Mouse (Mus musculus) lung, postnatal 0 days (tissue): ENCODE results near the gene Ccsap. TPM values are rescaled to one million over a fixed set of nuclear protein-coding genes. Genes with fewer than 3 reads are reported as not detected.

Experiments used
- ATAC-seq: fragments of 200-750 bp; cut with Nextera tagmentation; 2 replicates; pipeline ENCODE4 v1.8.0; 2017; ENCODE audit warnings: moderate library complexity
- DNase-seq: peaks from one replicate; pipeline ENCODE4 v3.0.0-alpha.2; 2016; ENCODE audit warnings: low spot score
- H3K27ac ChIP-seq: fragments of 300-500 bp; sonication (generic); 2 replicates; pipeline ENCODE4 v1.5.1; 2014; ENCODE audit warnings: antibody characterized with exemption, mild to moderate bottlenecking, low read length, mixed read lengths
- H3K27me3 ChIP-seq: fragments of 300-500 bp; sonication (generic); replicated peaks from 2 replicates; pipeline ENCODE4 v1.6.1; 2014; ENCODE audit warnings: low read length, mixed read lengths; ENCODE audit not compliant: insufficient read depth
- H3K36me3 ChIP-seq: fragments of 300-500 bp; sonication (generic); 2 replicates; pipeline ENCODE4 v1.6.1; 2014; ENCODE audit warnings: low read length, mixed read lengths; ENCODE audit not compliant: insufficient read depth
- H3K4me1 ChIP-seq: fragments of 300-500 bp; sonication (generic); 2 replicates; pipeline ENCODE4 v1.6.1; 2014; ENCODE audit warnings: antibody characterized with exemption, low read depth, low read length, mixed read lengths; ENCODE audit not compliant: insufficient read depth
- H3K4me2 ChIP-seq: fragments of 300-500 bp; sonication (generic); replicated peaks from 2 replicates; pipeline ENCODE4 v1.6.1; 2014; ENCODE audit warnings: low read depth, mild to moderate bottlenecking, low read length, moderate library complexity, mixed read lengths
- H3K4me3 ChIP-seq: fragments of 300-500 bp; sonication (generic); 2 replicates; pipeline ENCODE4 v1.5.1; 2014; ENCODE audit warnings: low read depth, low read length
- H3K9ac ChIP-seq: fragments of 300-500 bp; sonication (generic); replicated peaks from 2 replicates; pipeline ENCODE4 v1.6.1; 2014; ENCODE audit warnings: low read depth, mild to moderate bottlenecking
- H3K9me3 ChIP-seq: fragments of 300-500 bp; sonication (generic); 2 replicates; pipeline ENCODE4 v1.6.1; 2016; ENCODE audit warnings: low read length, mixed read lengths
- CTCF ChIP-seq: IDR thresholded peaks from 2 replicates; pipeline ENCODE4 v1.5.1; 2016; ENCODE audit warnings: antibody characterized with exemption, mild to moderate bottlenecking
- EP300 ChIP-seq: IDR thresholded peaks from 2 replicates; pipeline ENCODE4 v1.6.1; 2016; ENCODE audit warnings: antibody characterized with exemption, mild to moderate bottlenecking, control low read depth
- WGBS: fragments of 180-500 bp; shearing (Covaris S2); extraction: QIAGEN DNeasy Blood & Tissue Kit; methylation state at CpG from one replicate; pipeline ENCODE4 v1.1.7; 2014; 5-methylcytosine and 5-hydroxymethylcytosine counted together
- polyA plus RNA-seq: library from polyadenylated mRNA; unstranded; fragments of >200 nt; fragmentation: Nextera tagmentation; extraction: Ambion mirVana; gene quantifications from 2 replicates; pipeline ENCODE4 v1.2.1, GENCODE M21; 2015

Ccsap gene
- polyA plus RNA-seq, 1 experiment from 2014 or later, result 1.2 TPM

GRCm38 (mm10) chr8:123857361-123857760 is 2.6 kb downstream of the Ccsap start:
- no peaks in the 10 kb centered on the region for H3K9me3 ChIP-seq
- no peak overlapping the region for H3K4me3 ChIP-seq
- H3K36me3 ChIP-seq, result no peaks in the 10 kb centered on the region
- H3K4me2 ChIP-seq, result no peak overlapping the region
- 70% methylated on average over 3 of the region's 3 CpGs for WGBS
- no peak overlapping the region for H3K27ac ChIP-seq
- no peak overlapping the region for H3K9ac ChIP-seq
- TF ChIP-seq CTCF, result no peak
- TF ChIP-seq EP300, result no peak
- H3K4me1 ChIP-seq, result no peaks in the 10 kb centered on the region
- H3K27me3 ChIP-seq, result 0 out of 2 replicates have a peak, but pooled peaks cover 3% of the 10 kb centered on the region
- ATAC-seq, result no peak
- DNase-seq, result no peak

GRCm38 (mm10) chr8:123854733-123855475 is 5.1 kb downstream of the Ccsap start:
- Histone ChIP-seq H3K4me2 (no peak overlapping the region), H3K36me3 (no peaks in the 10 kb centered on the region), H3K27me3 (no peaks in the 10 kb centered on the region), H3K27ac (no peak overlapping the region), H3K4me1 (no peaks in the 10 kb centered on the region), H3K9me3 (no peaks in the 10 kb centered on the region), H3K4me3 (no peak overlapping the region), H3K9ac (no peak overlapping the region)
- DNase-seq, result no peak
- TF ChIP-seq CTCF (no peak), EP300 (no peak)
- ATAC-seq, result no peak
- WGBS, result 86% methylated on average over 9 of the region's 9 CpGs

GRCm38 (mm10) chr8:123854252-123854651 is 5.8 kb downstream of the Ccsap start:
- Histone ChIP-seq H3K27ac (no peak overlapping the region), H3K9me3 (no peaks in the 10 kb centered on the region), H3K36me3 (no peaks in the 10 kb centered on the region), H3K9ac (no peak overlapping the region), H3K4me1 (no peaks in the 10 kb centered on the region), H3K4me3 (no peak overlapping the region), H3K4me2 (no peak overlapping the region), H3K27me3 (no peaks in the 10 kb centered on the region)
- no peak for TF ChIP-seq CTCF
- TF ChIP-seq EP300, result no peak
- no peak for ATAC-seq
- WGBS, result 73% methylated on average over 1 of the region's 1 CpGs
- DNase-seq, result no peak

- TF ChIP-seq EP300 (no peak), CTCF (no peak)
- Histone ChIP-seq H3K9me3 (no peaks in the 10 kb centered on the region), H3K4me3 (no peak overlapping the region), H3K9ac (no peak overlapping the region), H3K27me3 (no peaks in the 10 kb centered on the region), H3K4me2 (no peak overlapping the region), H3K27ac (no peak overlapping the region), H3K36me3 (no peaks in the 10 kb centered on the region), H3K4me1 (no peaks in the 10 kb centered on the region)
- DNase-seq, result no peak
- no peak for ATAC-seq
- 69% methylated on average over 5 of the region's 5 CpGs for WGBS
These were observed 8.4 kb downstream of the Ccsap start for GRCm38 (mm10) chr8:123851590-123851989.

GRCm38 (mm10) chr8:123849352-123849751 is 10.7 kb downstream of the Ccsap start:
- Histone ChIP-seq H3K27ac (no peak overlapping the region), H3K36me3 (no peaks in the 10 kb centered on the region), H3K27me3 (no peaks in the 10 kb centered on the region), H3K9me3 (no peaks in the 10 kb centered on the region), H3K4me1 (no peaks in the 10 kb centered on the region), H3K4me3 (no peak overlapping the region), H3K4me2 (no peak overlapping the region), H3K9ac (no peak overlapping the region)
- DNase-seq, result no peak
- TF ChIP-seq CTCF (no peak), EP300 (no peak)
- no peak for ATAC-seq
- WGBS, result 83% methylated on average over 4 of the region's 4 CpGs

- no peaks in the 10 kb centered on the region for H3K27me3 ChIP-seq
- H3K4me2 ChIP-seq, result no peak overlapping the region
- no peak for DNase-seq
- no peaks in the 10 kb centered on the region for H3K9me3 ChIP-seq
- H3K9ac ChIP-seq, result no peak overlapping the region
- H3K27ac ChIP-seq, result no peak overlapping the region
- H3K36me3 ChIP-seq, result no peaks in the 10 kb centered on the region
- TF ChIP-seq CTCF, result no peak
- TF ChIP-seq EP300, result no peak
- ATAC-seq, result no peak
- no peaks in the 10 kb centered on the region for H3K4me1 ChIP-seq
- H3K4me3 ChIP-seq, result no peak overlapping the region
- WGBS, result 53% methylated on average over 3 of the region's 3 CpGs
These were observed 12.5 kb downstream of the Ccsap start for GRCm38 (mm10) chr8:123847546-123847945.
